Mouse (Mus musculus): ENCODE measurements at regions not wholly inside any gene's neighbourhood (a gene's known extent, or its start where the extent isn't known, plus 50 kb on each side); places are given as distances from the start of the nearest gene placed in this dataset.

DNA sequence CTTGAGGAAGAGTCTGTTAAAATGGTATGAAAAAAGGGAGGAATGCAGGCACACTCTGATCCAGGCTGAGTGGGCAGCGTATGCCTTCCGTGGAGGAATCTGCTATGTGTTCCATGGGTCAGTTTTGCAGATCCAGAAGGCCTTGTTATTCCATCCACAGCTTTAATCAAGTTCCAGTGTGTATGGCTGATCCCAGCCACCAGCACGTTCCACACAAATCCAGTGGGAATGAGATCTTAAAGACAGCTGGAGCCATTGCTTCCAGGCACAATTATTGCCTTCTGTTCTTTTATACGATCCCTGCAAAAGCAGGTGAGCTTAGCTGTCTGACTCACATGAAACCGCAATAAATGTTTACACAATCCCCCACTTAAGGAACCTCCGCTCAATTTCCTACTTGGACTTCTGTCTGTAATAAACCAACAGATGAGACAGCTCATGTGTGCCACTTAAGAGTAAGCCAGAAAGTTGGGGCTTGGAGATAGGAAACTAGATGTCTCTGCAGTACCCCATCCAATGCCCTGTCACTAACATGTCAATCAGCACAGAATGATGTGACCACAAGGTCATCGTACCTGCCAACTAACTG lies 653.9 kb downstream of the Fat4 start:
- ATAC-seq (ENCODE audit: low FRiP score, low TSS enrichment), result no peak
- no peaks in the 10 kb centered on the region for H3K27me3 ChIP-seq (ENCODE audit: control insufficient read depth, insufficient read depth, low read length)
- no peak overlapping the region for H3K4me3 ChIP-seq (ENCODE audit: low read length)
- H3K27ac ChIP-seq (ENCODE audit: low read depth, low read length), result no peak overlapping the region
- H3K36me3 ChIP-seq (ENCODE audit: control insufficient read depth, insufficient read depth, low read length), result no peaks in the 10 kb centered on the region
- WGBS, result 78% methylated on average over 7 of the region's 7 CpGs
- H3K4me1 ChIP-seq (ENCODE audit: control insufficient read depth, insufficient read depth, low read length), result no peaks in the 10 kb centered on the region
- no peak overlapping the region for H3K4me2 ChIP-seq (replicated peaks; ENCODE audit: low read depth, low read length)
- H3K9me3 ChIP-seq (ENCODE audit: control insufficient read depth, low read length), result no peaks in the 10 kb centered on the region
- H3K9ac ChIP-seq (ENCODE audit: low read depth, low read length), result no peak overlapping the region

DNA sequence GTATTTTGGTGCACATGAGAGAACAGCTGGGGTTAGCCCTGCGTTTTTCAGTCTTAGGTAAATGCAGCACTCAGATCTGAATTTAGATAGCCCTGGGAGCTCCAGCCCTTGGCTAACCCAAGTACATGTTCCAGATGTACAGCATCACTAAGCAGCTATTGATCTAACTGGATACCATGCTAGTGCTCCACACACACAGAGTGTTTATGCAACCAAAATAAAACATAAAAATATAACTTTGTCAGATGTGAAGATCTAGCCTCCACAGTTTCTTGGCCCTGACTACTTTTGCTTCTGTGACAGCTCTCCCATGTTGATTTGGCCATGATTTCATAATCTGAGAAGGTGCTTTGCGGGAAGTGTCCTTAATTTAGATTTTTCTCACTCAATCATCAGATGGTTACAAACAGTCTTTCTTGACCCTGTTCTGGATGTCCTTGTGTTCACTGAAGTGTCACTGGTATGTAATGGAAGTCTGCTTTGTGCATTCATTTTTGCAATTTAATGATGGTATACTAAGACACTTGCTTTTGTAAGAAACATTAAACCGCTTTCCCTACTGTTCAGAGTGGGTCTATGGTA lies 672.8 kb downstream of the Fat4 start:
- H3K4me2 ChIP-seq (replicated peaks; ENCODE audit: low read depth, low read length), result no peak overlapping the region
- no peaks in the 10 kb centered on the region for H3K9me3 ChIP-seq (ENCODE audit: control insufficient read depth, low read length)
- H3K36me3 ChIP-seq (ENCODE audit: control insufficient read depth, insufficient read depth, low read length), result no peaks in the 10 kb centered on the region
- H3K4me3 ChIP-seq (ENCODE audit: low read length), result no peak overlapping the region
- H3K9ac ChIP-seq (ENCODE audit: low read depth, low read length), result no peak overlapping the region
- 85% methylated on average over 3 of the region's 3 CpGs for WGBS
- ATAC-seq (ENCODE audit: low FRiP score, low TSS enrichment), result no peak
- no peaks in the 10 kb centered on the region for H3K4me1 ChIP-seq (ENCODE audit: control insufficient read depth, insufficient read depth, low read length)
- H3K27me3 ChIP-seq (ENCODE audit: control insufficient read depth, insufficient read depth, low read length), result no peaks in the 10 kb centered on the region
- H3K27ac ChIP-seq (ENCODE audit: low read depth, low read length), result no peak overlapping the region

DNA sequence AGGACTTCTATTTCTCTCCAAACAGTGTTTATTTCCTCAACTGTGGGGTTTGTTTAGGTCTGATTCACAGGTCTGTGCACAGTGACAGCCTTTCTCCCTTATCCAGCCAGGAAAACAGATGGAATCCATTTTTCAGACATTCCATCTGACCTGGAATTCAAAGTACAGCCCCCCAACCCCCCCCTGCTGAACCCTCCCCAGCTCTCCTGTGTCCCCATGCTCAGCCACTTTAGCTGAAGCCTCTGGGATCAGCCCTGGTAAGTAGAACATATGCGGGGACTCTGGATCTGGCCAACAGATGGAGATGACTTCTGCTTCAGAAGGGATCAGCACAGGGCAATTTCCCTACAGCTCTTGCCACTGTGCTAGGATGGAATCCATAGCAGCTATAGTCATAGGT lies 674.2 kb downstream of the Fat4 start:
- H3K27ac ChIP-seq (ENCODE audit: low read depth, low read length), result no peak overlapping the region
- no peaks in the 10 kb centered on the region for H3K36me3 ChIP-seq (ENCODE audit: control insufficient read depth, insufficient read depth, low read length)
- WGBS, result 63% methylated on average over 1 of the region's 1 CpGs
- H3K9ac ChIP-seq (ENCODE audit: low read depth, low read length), result no peak overlapping the region
- no peaks in the 10 kb centered on the region for H3K27me3 ChIP-seq (ENCODE audit: control insufficient read depth, insufficient read depth, low read length)
- H3K4me3 ChIP-seq (ENCODE audit: low read length), result no peak overlapping the region
- no peaks in the 10 kb centered on the region for H3K4me1 ChIP-seq (ENCODE audit: control insufficient read depth, insufficient read depth, low read length)
- no peak for ATAC-seq (ENCODE audit: low FRiP score, low TSS enrichment)
- no peaks in the 10 kb centered on the region for H3K9me3 ChIP-seq (ENCODE audit: control insufficient read depth, low read length)
- H3K4me2 ChIP-seq (replicated peaks; ENCODE audit: low read depth, low read length), result no peak overlapping the region

DNA sequence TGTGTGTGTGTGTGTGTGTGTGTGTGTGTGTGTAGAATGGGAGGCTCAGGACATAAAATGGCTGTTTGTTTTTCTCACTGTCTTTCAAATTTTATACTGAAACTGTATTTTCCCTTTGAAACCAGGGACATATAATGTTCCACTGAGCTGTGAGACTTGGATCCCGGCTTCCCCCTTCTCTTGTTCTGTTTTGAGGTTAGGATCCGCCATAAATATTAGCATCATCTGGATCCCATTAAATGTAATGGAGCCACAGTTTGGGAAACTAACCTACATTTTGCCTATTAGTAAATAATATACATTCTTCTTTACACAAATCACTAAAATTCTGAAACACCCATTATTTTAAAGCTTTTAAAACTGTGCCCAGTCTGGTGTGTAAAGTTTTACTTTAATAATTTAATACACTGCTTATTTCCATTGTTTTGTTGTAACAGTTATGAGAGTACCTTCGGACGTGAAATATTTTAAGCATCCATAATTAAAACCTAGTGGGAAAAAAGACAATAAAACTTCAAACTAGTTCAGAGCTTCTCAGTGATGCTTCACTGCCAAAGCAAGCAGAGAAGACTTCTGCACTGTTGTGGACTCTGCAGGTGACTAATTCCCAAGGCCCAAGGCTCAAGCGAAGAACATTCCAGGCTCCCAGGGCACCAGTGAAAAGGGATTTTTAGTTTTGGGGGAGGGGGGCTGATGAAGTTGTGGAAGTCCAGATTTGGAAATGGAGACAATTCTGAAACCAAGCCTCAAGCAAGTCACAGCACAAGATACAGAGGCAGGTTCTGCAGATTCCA lies 684.9 kb downstream of the Fat4 start:
- Histone ChIP-seq H3K36me3 (ENCODE audit: control insufficient read depth, insufficient read depth, low read length) (no peaks in the 10 kb centered on the region), H3K9ac (ENCODE audit: low read depth, low read length) (no peak overlapping the region), H3K4me1 (ENCODE audit: control insufficient read depth, insufficient read depth, low read length) (no peaks in the 10 kb centered on the region), H3K27me3 (ENCODE audit: control insufficient read depth, insufficient read depth, low read length) (no peaks in the 10 kb centered on the region), H3K4me2 (replicated peaks; ENCODE audit: low read depth, low read length) (no peak overlapping the region), H3K27ac (ENCODE audit: low read depth, low read length) (no peak overlapping the region), H3K4me3 (ENCODE audit: low read length) (no peak overlapping the region), H3K9me3 (ENCODE audit: control insufficient read depth, low read length) (no peaks in the 10 kb centered on the region)
- ATAC-seq (ENCODE audit: low FRiP score, low TSS enrichment), result no peak
- WGBS, result 56% methylated on average over 5 of the region's 5 CpGs

DNA sequence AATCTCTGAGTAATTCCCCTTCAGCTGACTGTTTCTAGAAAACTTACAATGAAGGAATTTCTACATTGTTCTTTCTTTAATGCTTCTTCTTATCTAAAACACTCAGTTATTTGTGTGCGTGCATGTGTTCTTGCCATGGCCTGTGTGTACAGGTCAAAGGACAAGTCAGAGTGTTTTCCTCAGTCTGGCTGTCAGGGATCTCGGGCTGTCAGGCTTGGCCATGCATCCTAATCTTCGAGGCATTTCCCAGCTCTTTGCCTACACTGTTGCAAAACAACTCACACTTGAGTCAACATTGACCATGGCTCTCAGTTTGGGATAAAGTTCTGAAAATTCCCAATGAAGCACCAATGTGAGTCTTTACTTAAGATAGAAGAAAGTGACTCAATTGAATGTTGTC lies 688.5 kb downstream of the Fat4 start:
- H3K4me3 ChIP-seq (ENCODE audit: low read length), result no peak overlapping the region
- H3K4me1 ChIP-seq (ENCODE audit: control insufficient read depth, insufficient read depth, low read length), result no peaks in the 10 kb centered on the region
- H3K27ac ChIP-seq (ENCODE audit: low read depth, low read length), result no peak overlapping the region
- H3K4me2 ChIP-seq (replicated peaks; ENCODE audit: low read depth, low read length), result no peak overlapping the region
- H3K36me3 ChIP-seq (ENCODE audit: control insufficient read depth, insufficient read depth, low read length), result no peaks in the 10 kb centered on the region
- H3K27me3 ChIP-seq (ENCODE audit: control insufficient read depth, insufficient read depth, low read length), result no peaks in the 10 kb centered on the region
- no peak for ATAC-seq (ENCODE audit: low FRiP score, low TSS enrichment)
- no peak overlapping the region for H3K9ac ChIP-seq (ENCODE audit: low read depth, low read length)
- no peaks in the 10 kb centered on the region for H3K9me3 ChIP-seq (ENCODE audit: control insufficient read depth, low read length)
- 71% methylated on average over 3 of the region's 3 CpGs for WGBS

DNA sequence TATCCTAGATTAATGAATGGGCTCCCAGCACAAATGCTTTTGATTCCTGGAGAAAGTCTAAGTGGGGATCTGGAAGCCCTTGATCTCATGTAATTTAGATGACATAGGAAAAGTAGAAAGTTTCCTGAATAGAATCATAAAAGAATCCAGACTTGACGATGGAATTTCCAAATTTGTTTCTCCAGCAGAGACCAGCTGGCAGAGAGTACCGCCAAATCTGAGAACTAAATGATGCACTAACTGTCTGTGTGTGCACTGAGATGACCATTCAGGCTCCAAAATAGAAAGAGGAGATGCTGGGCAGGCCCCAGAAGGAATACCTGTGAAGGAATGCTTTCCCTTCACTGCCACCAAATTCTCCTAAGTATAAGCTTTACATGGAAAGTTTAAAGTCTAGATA lies 704.6 kb downstream of the Fat4 start:
- H3K4me3 ChIP-seq (ENCODE audit: low read length), result no peak overlapping the region
- H3K4me1 ChIP-seq (ENCODE audit: control insufficient read depth, insufficient read depth, low read length), result no peaks in the 10 kb centered on the region
- H3K9ac ChIP-seq (ENCODE audit: low read depth, low read length), result no peak overlapping the region
- H3K36me3 ChIP-seq (ENCODE audit: control insufficient read depth, insufficient read depth, low read length), result no peaks in the 10 kb centered on the region
- 80% methylated on average over 2 of the region's 2 CpGs for WGBS
- H3K9me3 ChIP-seq (ENCODE audit: control insufficient read depth, low read length), result no peaks in the 10 kb centered on the region
- ATAC-seq (ENCODE audit: low FRiP score, low TSS enrichment), result no peak
- H3K27me3 ChIP-seq (ENCODE audit: control insufficient read depth, insufficient read depth, low read length), result no peaks in the 10 kb centered on the region
- H3K27ac ChIP-seq (ENCODE audit: low read depth, low read length), result no peak overlapping the region
- H3K4me2 ChIP-seq (replicated peaks; ENCODE audit: low read depth, low read length), result no peak overlapping the region

DNA sequence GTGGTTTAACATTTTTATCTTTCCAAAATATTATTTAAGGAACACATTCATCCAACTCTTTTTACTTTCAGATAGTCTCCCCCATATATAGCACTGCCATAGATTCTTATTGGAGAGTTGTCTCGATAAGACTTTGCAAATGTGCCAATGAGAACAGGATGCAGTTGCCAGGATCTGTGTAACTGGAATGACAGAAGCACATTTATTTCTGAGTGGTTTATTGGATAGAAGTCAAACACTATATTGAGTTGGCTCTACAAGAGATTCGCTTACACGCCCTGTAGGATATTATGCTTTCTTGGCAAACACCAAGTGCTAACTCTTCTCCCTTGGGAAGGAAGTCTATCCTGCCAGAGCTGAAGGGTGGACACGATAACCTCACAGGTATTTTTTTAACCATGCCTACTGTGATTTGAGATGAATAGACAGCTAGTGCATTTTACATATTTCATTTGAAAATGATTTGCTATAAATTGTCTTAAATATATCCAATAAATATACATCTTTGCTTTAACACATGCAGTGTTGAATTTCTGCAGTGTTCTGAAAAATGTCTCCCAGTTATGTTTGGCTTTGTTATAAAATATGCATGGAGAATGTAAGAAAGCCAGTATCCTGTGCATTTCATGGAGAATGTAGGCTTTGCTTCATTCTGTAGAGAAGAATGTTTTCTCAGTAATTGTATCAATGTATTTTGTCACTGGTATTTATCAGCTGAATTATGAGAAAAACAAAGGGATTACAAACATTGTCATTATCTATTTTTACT lies 705.8 kb downstream of the Fat4 start:
- Histone ChIP-seq H3K27me3 (ENCODE audit: control insufficient read depth, insufficient read depth, low read length) (no peaks in the 10 kb centered on the region), H3K9ac (ENCODE audit: low read depth, low read length) (no peak overlapping the region), H3K4me2 (replicated peaks; ENCODE audit: low read depth, low read length) (no peak overlapping the region), H3K27ac (ENCODE audit: low read depth, low read length) (no peak overlapping the region), H3K9me3 (ENCODE audit: control insufficient read depth, low read length) (no peaks in the 10 kb centered on the region), H3K36me3 (ENCODE audit: control insufficient read depth, insufficient read depth, low read length) (no peaks in the 10 kb centered on the region), H3K4me1 (ENCODE audit: control insufficient read depth, insufficient read depth, low read length) (no peaks in the 10 kb centered on the region), H3K4me3 (ENCODE audit: low read length) (no peak overlapping the region)
- no peak for ATAC-seq (ENCODE audit: low FRiP score, low TSS enrichment)
- 90% methylated on average over 4 of the region's 4 CpGs for WGBS

DNA sequence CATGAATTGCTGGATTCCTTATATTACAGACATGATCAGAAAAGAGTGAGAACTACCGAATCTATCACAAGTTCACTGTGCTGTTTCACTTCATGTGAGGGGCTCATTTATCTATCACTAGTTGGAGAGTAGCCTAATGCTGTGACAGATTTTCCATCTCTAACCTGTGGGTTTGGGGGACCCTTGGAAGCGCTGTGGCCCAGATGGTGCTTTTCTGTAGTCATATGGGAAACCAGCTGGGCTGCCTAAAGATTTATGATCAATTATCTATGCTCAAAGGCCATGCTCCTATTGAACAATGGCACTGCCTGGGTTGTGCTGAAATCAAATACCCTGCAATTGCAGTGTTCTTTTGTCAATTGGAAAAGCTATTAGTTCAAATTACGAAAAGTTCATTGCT lies 723.2 kb downstream of the Fat4 start:
- ATAC-seq (ENCODE audit: low FRiP score, low TSS enrichment), result no peak
- Histone ChIP-seq H3K9ac (ENCODE audit: low read depth, low read length) (no peak overlapping the region), H3K4me2 (replicated peaks; ENCODE audit: low read depth, low read length) (no peak overlapping the region), H3K9me3 (ENCODE audit: control insufficient read depth, low read length) (no peaks in the 10 kb centered on the region), H3K27me3 (ENCODE audit: control insufficient read depth, insufficient read depth, low read length) (no peaks in the 10 kb centered on the region), H3K27ac (ENCODE audit: low read depth, low read length) (no peak overlapping the region), H3K4me3 (ENCODE audit: low read length) (no peak overlapping the region), H3K4me1 (ENCODE audit: control insufficient read depth, insufficient read depth, low read length) (peaks cover 6% of the 10 kb centered on the region), H3K36me3 (ENCODE audit: control insufficient read depth, insufficient read depth, low read length) (no peaks in the 10 kb centered on the region)
- whole genome bisulfite sequencing, result 79% methylated on average over 3 of the region's 3 CpGs

DNA sequence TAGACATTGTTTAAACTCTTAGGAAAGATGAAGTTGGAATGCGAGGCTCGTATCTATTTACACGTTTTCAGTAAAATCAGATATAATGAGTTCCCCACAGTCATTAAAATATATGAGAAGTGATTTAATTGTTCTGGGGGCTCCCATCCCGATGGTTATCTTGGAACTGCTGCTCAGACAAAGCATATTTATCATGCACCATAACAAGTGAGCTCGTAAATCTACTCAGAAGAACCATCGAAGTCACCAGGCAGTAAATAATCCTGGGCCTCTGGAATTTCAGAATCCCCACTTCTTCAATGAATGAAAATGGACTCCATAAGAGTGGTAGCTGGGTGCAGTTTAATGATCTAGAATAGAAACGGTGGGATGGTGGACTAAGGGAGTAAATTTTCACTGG lies 725.7 kb downstream of the Fat4 start:
- ATAC-seq (ENCODE audit: low FRiP score, low TSS enrichment), result no peak
- H3K27ac ChIP-seq (ENCODE audit: low read depth, low read length), result no peak overlapping the region
- no peaks in the 10 kb centered on the region for H3K9me3 ChIP-seq (ENCODE audit: control insufficient read depth, low read length)
- no peaks in the 10 kb centered on the region for H3K27me3 ChIP-seq (ENCODE audit: control insufficient read depth, insufficient read depth, low read length)
- no peak overlapping the region for H3K4me2 ChIP-seq (replicated peaks; ENCODE audit: low read depth, low read length)
- no peaks in the 10 kb centered on the region for H3K36me3 ChIP-seq (ENCODE audit: control insufficient read depth, insufficient read depth, low read length)
- no peak overlapping the region for H3K9ac ChIP-seq (ENCODE audit: low read depth, low read length)
- H3K4me1 ChIP-seq (ENCODE audit: control insufficient read depth, insufficient read depth, low read length), result peaks cover 6% of the 10 kb centered on the region
- WGBS, result 24% methylated on average over 7 of the region's 7 CpGs
- no peak overlapping the region for H3K4me3 ChIP-seq (ENCODE audit: low read length)
